Mouse (Mus musculus): ENCODE measurements around the gene Tnk1. TPM values are rescaled to one million over a fixed set of nuclear protein-coding genes. Genes with fewer than 3 reads are reported as not detected.
"Not testable (repeated sequence)": the region's sequence is repeated elsewhere in the genome, so short reads cannot be mapped to it uniquely, and the experiment has no call there.

The Tnk1 gene
- total RNA-seq, 2 experiments from 2014 or later, result 0.38 TPM; not detected in 1

GRCm38 (mm10) chr11:69878952-69879351 lies 20.4 kb upstream of the Tnk1 start:
- DNase-seq (ENCODE audit: low spot score in 2 of 2), result no peak

DNA sequence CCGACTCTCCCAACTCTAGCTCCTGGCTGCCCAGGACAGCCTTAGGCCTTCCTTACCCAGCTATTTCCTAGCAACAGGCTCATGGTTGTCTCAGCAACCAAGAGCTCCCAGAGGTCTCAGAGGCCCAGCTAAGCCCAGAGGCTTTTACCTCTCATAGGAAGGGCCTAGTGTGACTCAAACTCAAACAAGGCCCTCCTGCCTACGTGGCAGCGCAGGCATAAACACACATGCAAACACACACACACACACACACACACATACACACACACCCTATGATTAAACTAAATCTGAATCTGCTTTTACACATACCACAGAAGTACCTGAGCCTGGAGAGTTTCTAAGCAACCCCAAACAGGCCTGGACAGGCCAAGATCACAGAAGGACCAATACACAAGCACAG lies 19.9 kb upstream of the Tnk1 start:
- DNase-seq (ENCODE audit: low spot score in 2 of 2), result no peak

DNA sequence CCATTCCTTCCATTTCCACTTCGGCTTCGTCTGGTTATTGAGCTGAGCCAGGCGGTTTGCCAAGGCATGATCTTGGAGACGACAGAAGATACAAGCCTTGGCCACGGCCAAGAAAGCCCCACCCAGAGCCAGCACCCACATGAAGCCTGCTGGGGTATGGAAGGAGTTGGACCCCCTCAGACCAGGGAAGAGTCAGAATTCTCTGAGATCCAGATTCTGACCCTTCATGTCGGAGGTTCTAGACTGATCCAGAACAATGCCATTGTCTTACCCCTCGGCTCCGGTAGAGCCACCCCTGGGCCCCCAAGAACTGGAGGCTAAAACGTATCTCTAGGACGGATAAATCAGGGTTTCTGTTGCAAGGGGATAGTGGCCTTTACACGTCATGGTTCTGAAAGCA lies 19.3 kb upstream of the Tnk1 start, which contains the start of gene Tmem95:
TSS of gene Tmem95 (minus strand) at position 141 of the 400 bp plus-strand sequence.
- no peak for DNase-seq (ENCODE audit: low spot score in 2 of 2)

GRCm38 (mm10) chr11:69876867-69877266 lies 18.3 kb upstream of the Tnk1 start:
- DNase-seq (ENCODE audit: low spot score in 2 of 2), result peak; percentile 85

GRCm38 (mm10) chr11:69876186-69876585 lies 17.7 kb upstream of the Tnk1 start:
- DNase-seq (ENCODE audit: low spot score in 2 of 2), result no peak

GRCm38 (mm10) chr11:69872451-69872850 lies 13.9 kb upstream of the Tnk1 start:
- DNase-seq (ENCODE audit: low spot score in 2 of 2), result no peak

- no peak for DNase-seq (ENCODE audit: low spot score in 2 of 2)
These were observed 13.3 kb upstream of the Tnk1 start for GRCm38 (mm10) chr11:69871822-69872221.

GRCm38 (mm10) chr11:69870289-69871069 lies 11.9 kb upstream of the Tnk1 start:
- no peak for DNase-seq (ENCODE audit: low spot score in 2 of 2)

- DNase-seq (ENCODE audit: low spot score in 2 of 2), result no peak
These were observed 8.8 kb upstream of the Tnk1 start for GRCm38 (mm10) chr11:69867335-69867734.

DNA sequence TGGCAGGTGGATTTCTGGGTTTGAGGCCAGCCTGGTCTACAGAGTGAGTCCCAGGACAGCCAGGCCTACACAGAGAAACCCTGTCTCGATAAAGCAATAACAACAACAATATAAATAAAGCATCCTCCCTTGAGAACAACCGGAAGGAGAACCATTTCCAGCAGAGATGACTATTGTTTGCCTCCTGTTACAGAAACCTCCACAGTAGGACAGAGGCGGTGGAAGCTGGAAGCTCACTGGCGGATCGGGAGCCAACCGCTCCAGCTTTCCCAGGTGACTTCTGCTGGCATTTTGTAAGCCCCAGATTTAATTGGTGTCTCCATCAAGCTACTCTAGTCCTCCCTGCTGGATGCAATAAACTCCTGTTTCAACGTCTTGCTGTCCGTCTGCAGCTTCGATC lies 7.0 kb upstream of the Tnk1 start:
- DNase-seq (ENCODE audit: low spot score in 2 of 2), result no peak

DNA sequence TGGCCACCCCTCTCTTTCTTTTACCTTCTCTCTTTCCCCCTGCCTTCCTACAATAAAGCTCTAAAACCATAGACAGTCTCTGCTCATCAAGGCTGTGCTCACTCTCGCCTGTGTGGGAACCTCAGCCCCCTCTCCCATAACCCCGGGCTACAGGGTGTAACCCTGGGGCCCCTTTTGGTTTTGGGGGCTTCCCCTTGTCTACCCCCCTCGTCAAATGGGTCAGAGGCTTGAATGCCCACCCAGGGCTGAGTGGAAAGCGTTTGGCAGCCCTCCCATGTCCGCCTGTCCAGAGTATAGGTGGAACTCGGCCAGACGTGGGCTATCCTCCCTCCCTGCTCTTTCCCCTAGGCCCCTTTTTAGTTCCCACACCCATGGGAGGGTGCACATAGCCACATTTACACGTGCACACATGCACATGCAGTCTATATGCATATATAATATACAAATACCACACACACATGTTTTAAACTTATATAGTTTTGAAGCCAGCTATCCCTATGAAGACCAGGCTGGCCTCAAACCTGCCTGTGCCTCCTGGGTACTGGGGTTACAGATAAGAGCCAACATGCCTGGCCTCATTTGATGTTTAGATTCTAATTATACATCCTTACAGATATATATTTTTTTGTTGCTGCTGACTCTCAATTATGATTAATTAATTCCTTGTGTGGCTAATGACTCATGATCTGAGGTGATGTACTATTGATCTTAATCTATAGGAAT lies 5.8 kb upstream of the Tnk1 start:
- no peak for DNase-seq (ENCODE audit: low spot score in 2 of 2)

GRCm38 (mm10) chr11:69863729-69864128 lies 5.2 kb upstream of the Tnk1 start:
- DNase-seq (ENCODE audit: low spot score in 2 of 2), result not testable (repeated sequence)

- peak in 1 of 2 experiments; percentile 63 for DNase-seq (ENCODE audit: low spot score in 2 of 2)
These were observed 3.2 kb downstream of the Tnk1 start for GRCm38 (mm10) chr11:69855347-69855746.

DNA sequence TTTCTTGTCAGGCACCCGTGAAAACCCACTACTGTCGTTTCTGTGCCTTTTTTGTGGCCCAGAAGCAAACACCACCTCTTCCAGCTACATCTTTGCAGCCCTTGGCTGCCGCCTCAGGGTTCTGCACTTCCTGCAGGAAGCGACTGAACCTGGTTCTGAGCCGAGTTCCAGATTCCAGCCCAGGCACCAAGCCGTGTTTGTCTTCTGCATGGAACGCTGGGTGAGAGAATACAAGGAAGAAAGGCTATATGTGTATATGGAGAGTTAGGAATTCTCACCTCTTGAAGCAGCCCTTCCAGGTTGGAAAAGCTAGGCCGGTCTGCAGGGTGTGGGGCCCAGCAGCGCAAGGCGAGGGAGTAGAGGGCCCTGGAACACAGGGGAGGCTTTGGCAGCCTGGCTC lies 3.9 kb downstream of the Tnk1 start:
- DNase-seq (ENCODE audit: low spot score in 2 of 2), result no peak

GRCm38 (mm10) chr11:69853994-69854393 lies 4.5 kb downstream of the Tnk1 start:
- no peak for DNase-seq (ENCODE audit: low spot score in 2 of 2)

DNA sequence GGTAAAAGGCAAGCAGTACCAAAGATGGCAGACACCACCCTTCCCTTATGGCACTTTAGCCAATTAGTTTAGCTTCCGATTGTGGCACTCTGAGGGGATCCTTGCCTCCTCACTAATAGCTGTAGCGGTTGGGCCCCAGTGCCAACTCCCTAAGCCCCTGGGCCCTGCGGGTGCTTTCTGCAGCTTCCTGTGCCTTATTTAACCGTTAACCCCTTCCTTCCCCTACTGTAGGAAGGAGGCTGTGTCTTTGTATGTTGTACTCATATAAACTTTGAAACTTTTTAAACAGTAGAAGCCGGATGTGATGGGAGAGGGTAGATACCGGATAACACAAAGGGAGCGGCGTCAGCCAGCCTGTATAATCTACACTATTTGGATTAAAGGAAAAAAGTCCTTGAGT lies 7.8 kb downstream of the Tnk1 start:
- DNase-seq (ENCODE audit: low spot score in 2 of 2), result no peak

- DNase-seq (ENCODE audit: low spot score in 2 of 2), result no peak
These were observed 8.6 kb downstream of the Tnk1 start for GRCm38 (mm10) chr11:69849884-69850283.

- DNase-seq (ENCODE audit: low spot score in 2 of 2), result no peak
These were observed 9.4 kb downstream of the Tnk1 start for GRCm38 (mm10) chr11:69849128-69849527.

DNA sequence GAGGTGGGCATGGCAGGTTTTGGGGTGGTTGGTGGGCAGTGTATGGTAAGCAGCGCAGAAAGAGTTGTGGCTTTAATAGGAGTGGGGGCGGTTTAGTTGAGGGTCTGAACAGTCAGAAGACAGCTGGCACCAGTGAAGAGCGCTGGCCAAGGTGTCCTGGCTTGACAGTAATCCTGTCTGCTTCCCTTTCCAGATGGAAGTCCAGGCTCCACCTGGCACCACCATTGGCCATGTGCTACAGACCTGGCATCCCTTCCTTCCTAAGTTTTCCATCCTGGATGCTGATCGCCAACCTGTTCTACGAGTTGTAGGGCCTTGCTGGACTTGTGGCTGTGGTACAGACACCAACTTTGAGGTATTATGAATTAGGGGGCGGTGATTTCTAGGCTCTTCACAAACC lies 10.5 kb downstream of the Tnk1 start:
- DNase-seq (ENCODE audit: low spot score in 2 of 2), result no peak

- DNase-seq (ENCODE audit: low spot score in 2 of 2), result no peak
These were observed 11.5 kb downstream of the Tnk1 start for GRCm38 (mm10) chr11:69846738-69847688.

DNA sequence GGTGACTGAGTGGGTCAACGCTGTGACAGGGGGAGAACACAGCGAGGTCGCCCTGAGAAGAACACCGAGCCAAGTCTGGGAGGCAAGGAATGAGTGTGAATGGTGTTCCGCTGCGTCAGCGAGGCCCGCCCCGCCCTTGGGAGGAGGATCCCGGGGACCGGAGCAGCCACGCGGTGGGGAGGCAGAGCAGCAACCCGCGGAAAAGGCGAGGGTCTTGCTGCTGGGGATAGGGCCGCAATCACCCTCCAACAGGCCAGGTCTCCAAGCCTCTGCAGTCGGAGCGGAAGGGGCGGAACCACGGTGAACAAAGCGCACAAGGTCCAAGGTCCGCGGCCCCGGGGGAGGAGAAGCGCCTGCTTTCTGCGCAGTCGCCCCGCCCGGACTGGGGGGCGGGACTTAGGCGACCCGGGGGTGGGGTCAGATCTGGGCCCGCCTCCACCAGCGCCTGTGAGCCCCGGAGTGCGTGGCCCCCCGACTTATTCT lies 12.3 kb downstream of the Tnk1 start, which contains the start of gene Plscr3:
TSS of gene Plscr3 (plus strand) at position 179 of the 483 bp plus-strand sequence.
- DNase-seq (ENCODE audit: low spot score in 2 of 2), result peak; percentile 93 to 94
